In the genomic region with DNA sequence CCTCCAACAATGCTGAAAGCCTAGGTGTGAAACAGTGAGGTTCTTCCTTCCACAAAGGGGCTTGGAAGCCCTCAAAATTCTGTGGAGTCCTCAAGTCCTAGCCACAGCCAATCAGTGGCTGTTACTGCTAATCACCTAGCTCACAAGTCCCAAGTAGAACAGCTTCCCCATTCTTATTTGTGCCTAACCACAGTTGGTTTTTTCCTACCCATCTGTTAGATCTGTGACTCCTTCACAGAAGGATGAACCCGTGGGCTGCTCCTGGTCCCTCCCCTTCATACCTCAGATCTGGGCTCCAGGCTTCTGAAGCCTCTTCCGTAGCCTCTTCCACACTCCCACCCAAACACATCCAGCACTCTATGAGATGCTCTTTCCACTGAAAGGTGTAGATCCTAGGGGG, we compare ENCODE assay signal across 28 mouse cellular contexts. TPM values are rescaled to one million over a fixed set of nuclear protein-coding genes. Genes with fewer than 3 reads are reported as not detected.
DNase-seq lines count a peak whose midpoint lies in the region; ATAC-seq and TF ChIP-seq lines count a peak whose summit lies in the region.
"Had no signal": no experiment of that assay in that cellular context is flagged by ENCODE, and none has a peak within 500 bp of the region (broad histone marks: within the 10 kb centered on the region; RNA-seq: fewer than 3 reads in every experiment).

No protein-coding gene starts in this region.

- H3K4me3 ChIP-seq in gastrocnemius, adult 2 months, result no peak overlapping the region
- no peak overlapping the region for H3K4me3 ChIP-seq in kidney, embryonic 15.5 days (replicated peaks)
- no peak overlapping the region for H3K4me3 ChIP-seq in brown adipose tissue, adult 24 weeks (ENCODE audit: insufficient read depth, low read depth, low read length)
- H3K4me3 ChIP-seq: embryonic facial prominence, embryonic 15.5 days; forebrain, embryonic 15.5 days; liver, embryonic 13.5 days; midbrain, embryonic 10.5 days had no signal

- WGBS in kidney, embryonic 15.5 days, result 59% methylated on average over 2 of the region's 2 CpGs

- H3K27ac ChIP-seq in gastrocnemius, adult 2 months, result peak overlapping the region; percentile 75
- H3K27ac ChIP-seq in kidney, embryonic 15.5 days, result 0 out of 2 replicates have a peak overlapping the region, but pooled peaks have one; percentile 2
- peak overlapping the region; percentile 48; the same call in 1 of the 2 replicates for H3K27ac ChIP-seq in brown adipose tissue, adult 24 weeks (replicated peaks; ENCODE audit: low read depth, low read length)
- H3K27ac ChIP-seq: embryonic facial prominence, embryonic 15.5 days; forebrain, embryonic 15.5 days; liver, embryonic 13.5 days; midbrain, embryonic 10.5 days had no signal

- no peak for DNase-seq in gastrocnemius, adult 2 months
- no peak for DNase-seq in gastrocnemius, adult 18-20 months (ENCODE audit: low spot score)
- DNase-seq in kidney, postnatal 4 days, result no peak
- no peak for DNase-seq in left cerebral cortex, postnatal 10 days (ENCODE audit: extremely low spot score in 1 of 2, low spot score in 2 of 2)
- DNase-seq: cerebellum, adult 2 months; gastrocnemius, postnatal 36 days; heart, postnatal 36 days; kidney, adult 9 months; kidney, postnatal 25 days; liver, embryonic 13.5 days; lung, embryonic 14.5 days; right cerebral cortex, adult 18-20 months; right cerebral cortex, postnatal 4 days had no signal

- H3K9ac ChIP-seq in kidney, embryonic 15.5 days, result no peak overlapping the region
- H3K9ac ChIP-seq: embryonic facial prominence, embryonic 15.5 days; forebrain, embryonic 15.5 days; liver, embryonic 13.5 days; lung, embryonic 14.5 days had no signal

- H3K9me3 ChIP-seq in kidney, embryonic 15.5 days (replicated peaks), result no peaks in the 10 kb centered on the region
- H3K9me3 ChIP-seq: embryonic facial prominence, embryonic 15.5 days; forebrain, embryonic 15.5 days; liver, embryonic 13.5 days; midbrain, embryonic 10.5 days had no signal

- no peaks in the 10 kb centered on the region for H3K27me3 ChIP-seq in kidney, embryonic 15.5 days
- H3K27me3 ChIP-seq: embryonic facial prominence, embryonic 15.5 days; forebrain, embryonic 15.5 days; liver, embryonic 13.5 days had no signal

- H3K36me3 ChIP-seq in kidney, embryonic 15.5 days, result peaks cover 59% of the 10 kb centered on the region
- H3K36me3 ChIP-seq: liver, embryonic 13.5 days had no signal

- H3K4me1 ChIP-seq in kidney, embryonic 15.5 days, result peaks cover 43% of the 10 kb centered on the region
- peaks cover 68% of the 10 kb centered on the region for H3K4me1 ChIP-seq in brown adipose tissue, adult 24 weeks (ENCODE audit: control insufficient read depth, insufficient read depth, insufficient read length, low read length)

- no peak for TF ChIP-seq CTCF in gastrocnemius, adult 2 months (IDR thresholded peaks at IDR 0.05)

- no peak for ATAC-seq in kidney, embryonic 15.5 days (replicated peaks; ENCODE audit: low FRiP score)
- peak; percentile 50 for ATAC-seq in megakaryocyte progenitor cell, adult 5-6 weeks (replicated peaks; ENCODE audit: poor library complexity)
- ATAC-seq in erythroid progenitor cell, adult 5-6 weeks (replicated peaks; ENCODE audit: low FRiP score, poor library complexity, severe bottlenecking), result no peak
- ATAC-seq: forebrain, embryonic 15.5 days; hindbrain, embryonic 16.5 days; intestine, embryonic 16.5 days had no signal

- intact Hi-C loops in gastrocnemius, adult 2 months (cut with DNase I), result no loop called here
- intact Hi-C loops in left cerebral cortex, postnatal 10 days (cut with DNase I), result no loop called here

- no peak overlapping the region for H3K4me2 ChIP-seq in kidney, embryonic 15.5 days
- H3K4me2 ChIP-seq: embryonic facial prominence, embryonic 15.5 days; forebrain, embryonic 15.5 days; heart, embryonic 11.5 days; liver, embryonic 13.5 days; lung, embryonic 14.5 days had no signal

RNA-seq across cellular contexts. Expression of gene Rho, which starts 24.7 kb away (rescaled TPM):
- total RNA-seq in gastrocnemius, adult 2 months (2021), result under 1 TPM in 1 of 2 experiments, not detected in 1; 0.06 TPM
- under 1 TPM in 1 of 2 experiments, not detected in 1; 0.05 TPM for total RNA-seq in gastrocnemius, adult 18-20 months (2021)
- 0.10 and 0.14 TPM in 2 replicates for polyA plus RNA-seq in kidney, embryonic 15.5 days (2015; fragmentation: Nextera tagmentation; extraction: Ambion mirVana)
- polyA plus RNA-seq in brown adipose tissue, adult 24 weeks (2012; ENCODE audit: insufficient read depth, insufficient read length, missing spikeins), result not detected in 2 replicates
- 0.15 TPM in 1 of 2 replicates, not detected in the other for total RNA-seq in megakaryocyte progenitor cell, adult 5-6 weeks (2015)
- total RNA-seq in megakaryocyte progenitor cell, adult 5-6 weeks (2017), result 0.34 TPM in 1 of 2 replicates, not detected in the other
- total RNA-seq in left cerebral cortex, postnatal 10 days (2021), result under 1 TPM; 0.36 to 0.49 TPM
- total RNA-seq in erythroid progenitor cell, adult 5-6 weeks (2015; ENCODE audit: low replicate concordance), result not detected in 2 replicates
- total RNA-seq in erythroid progenitor cell, adult 5-6 weeks (2017; ENCODE audit: low replicate concordance), result not detected in 2 replicates
- total RNA-seq: gastrocnemius, postnatal 36 days; heart, postnatal 36 days had no signal
- polyA plus RNA-seq: liver, embryonic 13.5 days had no signal

RNA-seq across cellular contexts. Expression of gene H1foo, which starts 37.9 kb away (rescaled TPM):
- not detected for total RNA-seq in gastrocnemius, adult 2 months (2021)
- not detected for total RNA-seq in gastrocnemius, adult 18-20 months (2021)
- polyA plus RNA-seq in kidney, embryonic 15.5 days (2015; fragmentation: Nextera tagmentation; extraction: Ambion mirVana), result not detected in 2 replicates
- not detected in 2 replicates for polyA plus RNA-seq in brown adipose tissue, adult 24 weeks (2012; ENCODE audit: insufficient read depth, insufficient read length, missing spikeins)
- not detected in 2 replicates for total RNA-seq in megakaryocyte progenitor cell, adult 5-6 weeks (2015)
- total RNA-seq in megakaryocyte progenitor cell, adult 5-6 weeks (2017), result not detected in 2 replicates
- not detected for total RNA-seq in left cerebral cortex, postnatal 10 days (2021)
- not detected in 2 replicates for total RNA-seq in erythroid progenitor cell, adult 5-6 weeks (2015; ENCODE audit: low replicate concordance)
- total RNA-seq in erythroid progenitor cell, adult 5-6 weeks (2017; ENCODE audit: low replicate concordance), result not detected in 2 replicates
- total RNA-seq: adrenal gland, postnatal 36 days; gastrocnemius, postnatal 36 days; heart, postnatal 36 days; left cerebral cortex, postnatal 25 days; midbrain, postnatal 0 days had no signal
- polyA plus RNA-seq: cerebellum, adult 2 months; embryonic facial prominence, embryonic 15.5 days; forebrain, embryonic 15.5 days; heart, embryonic 11.5 days; hindbrain, embryonic 16.5 days; intestine, embryonic 16.5 days; limb, embryonic 14.5 days; liver, embryonic 13.5 days; lung, embryonic 14.5 days; midbrain, embryonic 10.5 days; midbrain, postnatal 0 days; neural tube, embryonic 14.5 days had no signal

RNA-seq across cellular contexts. Expression of gene Ift122, which starts 53.6 kb away (rescaled TPM):
- 1 to 10 TPM; 4.9 to 5.1 TPM for total RNA-seq in gastrocnemius, adult 2 months (2021)
- total RNA-seq in gastrocnemius, adult 18-20 months (2021), result 1 to 10 TPM; 3.9 to 4.2 TPM
- 32.0 and 36.9 TPM in 2 replicates for polyA plus RNA-seq in kidney, embryonic 15.5 days (2015; fragmentation: Nextera tagmentation; extraction: Ambion mirVana)
- 2.0 and 3.7 TPM in 2 replicates for polyA plus RNA-seq in brown adipose tissue, adult 24 weeks (2012; ENCODE audit: insufficient read depth, insufficient read length, missing spikeins)
- total RNA-seq in megakaryocyte progenitor cell, adult 5-6 weeks (2015), result 1.7 and 1.8 TPM in 2 replicates
- total RNA-seq in megakaryocyte progenitor cell, adult 5-6 weeks (2017), result 3.2 and 3.9 TPM in 2 replicates
- 10 to 100 TPM; 30.2 to 30.5 TPM for total RNA-seq in left cerebral cortex, postnatal 10 days (2021)
- total RNA-seq in erythroid progenitor cell, adult 5-6 weeks (2015; ENCODE audit: low replicate concordance), result not detected in 2 replicates
- 0.38 and 1.9 TPM in 2 replicates for total RNA-seq in erythroid progenitor cell, adult 5-6 weeks (2017; ENCODE audit: low replicate concordance)

RNA-seq across cellular contexts. Expression of gene Mbd4, which starts 53.7 kb away (rescaled TPM):
- under 1 TPM; 0.75 to 0.77 TPM for total RNA-seq in gastrocnemius, adult 2 months (2021)
- under 1 TPM; 0.83 to 0.94 TPM for total RNA-seq in gastrocnemius, adult 18-20 months (2021)
- polyA plus RNA-seq in kidney, embryonic 15.5 days (2015; fragmentation: Nextera tagmentation; extraction: Ambion mirVana), result 21.3 and 21.7 TPM in 2 replicates
- polyA plus RNA-seq in brown adipose tissue, adult 24 weeks (2012; ENCODE audit: insufficient read depth, insufficient read length, missing spikeins), result 0.48 and 1.0 TPM in 2 replicates
- 10.4 and 12.3 TPM in 2 replicates for total RNA-seq in megakaryocyte progenitor cell, adult 5-6 weeks (2015)
- total RNA-seq in megakaryocyte progenitor cell, adult 5-6 weeks (2017), result 19.7 and 25.9 TPM in 2 replicates
- 1 to 10 TPM; 7.0 to 7.1 TPM for total RNA-seq in left cerebral cortex, postnatal 10 days (2021)
- 7.5 and 9.7 TPM in 2 replicates for total RNA-seq in erythroid progenitor cell, adult 5-6 weeks (2015; ENCODE audit: low replicate concordance)
- total RNA-seq in erythroid progenitor cell, adult 5-6 weeks (2017; ENCODE audit: low replicate concordance), result 14.8 and 22.6 TPM in 2 replicates

Comparison
In these comparisons a context has a peak if more than half of its experiments do, and no peak if none do; other contexts are left out.
1. H3K27ac ChIP-seq: peak in every context shown above with its lines; median percentile 75 in gastrocnemius, adult 2 months; 48 in brown adipose tissue, adult 24 weeks; 2 in kidney, embryonic 15.5 days.
2. RNA of gene Ift122, which starts 53.6 kb away (total RNA-seq): 30.2 to 30.5 TPM in left cerebral cortex, postnatal 10 days; 4.9 to 5.1 TPM in gastrocnemius, adult 2 months, 3.9 to 4.2 TPM in gastrocnemius, adult 18-20 months, 1.7 to 3.9 TPM in megakaryocyte progenitor cell, adult 5-6 weeks and 0.38 to 1.9 TPM in erythroid progenitor cell, adult 5-6 weeks; every median in the first group is over 4 times any median in the second.